Mouse (Mus musculus): ENCODE data around the gene Prodh2.

Prodh2 gene

DNA sequence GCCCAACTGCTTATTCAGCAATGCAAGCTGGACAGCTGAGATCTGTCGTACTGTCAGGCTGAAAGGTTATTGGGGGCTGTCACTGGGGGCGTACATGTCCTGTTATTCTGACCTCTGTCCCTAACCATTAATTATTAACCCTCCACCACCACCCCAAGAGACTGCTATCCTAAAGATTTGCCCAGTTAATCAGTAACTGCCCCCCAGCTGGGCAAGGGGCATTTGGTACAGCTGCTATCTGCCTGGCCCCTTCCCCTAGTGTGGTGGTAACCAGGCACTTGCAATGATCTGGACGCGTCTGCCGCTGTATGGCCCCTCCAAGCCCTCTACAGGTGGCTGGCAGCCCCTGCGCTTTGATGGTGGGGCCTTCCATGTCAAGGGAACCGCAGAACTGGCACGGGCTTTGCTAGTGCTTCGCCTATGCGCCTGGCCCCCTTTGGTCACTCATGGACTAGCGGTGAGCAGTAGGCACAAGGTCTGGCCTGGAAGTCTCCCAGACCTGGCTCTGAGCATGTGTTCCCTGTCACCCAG lies at the start of gene Prodh2:
Gene Prodh2 (plus strand): TSS at position 222 of the 531 bp plus-strand sequence.
- CTCF ChIA-PET = interaction anchor here (0.6 to 5.6 kb wide), 30 partner anchors 9 to 481 kb away, joined by 3 to 31 read pairs (median 4); partner anchors contain the start of genes Cox6b1 (in 2 of the 4) and Arhgap33 (in 1 of the 4)
- POLR2A ChIA-PET = interaction anchor here in 2 of 4 experiments (0.7 to 1.3 kb wide), 6 partner anchors 8 to 180 kb away, joined by 3 to 6 read pairs (median 4); no protein-coding TSS in a partner anchor

GRCm38 (mm10) chr7:30443696-30444095 lies 49.7 kb upstream of the Prodh2 start:
- CTCF ChIA-PET = interaction anchor here (0.7 to 2.8 kb wide), 12 partner anchors 9 to 417 kb away, joined by 3 to 13 read pairs (median 4); no protein-coding TSS in a partner anchor
- POLR2A ChIA-PET = interaction anchor here in 3 of 4 experiments (0.6 to 4.0 kb wide), 23 partner anchors 8 to 254 kb away, joined by 3 to 51 read pairs (median 4); partner anchors contain the start of genes Wdr62 (in 2 of the 3), Cox6b1 (in 1 of the 3), Hspb6 (in 1 of the 3) and Kirrel2 (in 1 of the 3)

DNA sequence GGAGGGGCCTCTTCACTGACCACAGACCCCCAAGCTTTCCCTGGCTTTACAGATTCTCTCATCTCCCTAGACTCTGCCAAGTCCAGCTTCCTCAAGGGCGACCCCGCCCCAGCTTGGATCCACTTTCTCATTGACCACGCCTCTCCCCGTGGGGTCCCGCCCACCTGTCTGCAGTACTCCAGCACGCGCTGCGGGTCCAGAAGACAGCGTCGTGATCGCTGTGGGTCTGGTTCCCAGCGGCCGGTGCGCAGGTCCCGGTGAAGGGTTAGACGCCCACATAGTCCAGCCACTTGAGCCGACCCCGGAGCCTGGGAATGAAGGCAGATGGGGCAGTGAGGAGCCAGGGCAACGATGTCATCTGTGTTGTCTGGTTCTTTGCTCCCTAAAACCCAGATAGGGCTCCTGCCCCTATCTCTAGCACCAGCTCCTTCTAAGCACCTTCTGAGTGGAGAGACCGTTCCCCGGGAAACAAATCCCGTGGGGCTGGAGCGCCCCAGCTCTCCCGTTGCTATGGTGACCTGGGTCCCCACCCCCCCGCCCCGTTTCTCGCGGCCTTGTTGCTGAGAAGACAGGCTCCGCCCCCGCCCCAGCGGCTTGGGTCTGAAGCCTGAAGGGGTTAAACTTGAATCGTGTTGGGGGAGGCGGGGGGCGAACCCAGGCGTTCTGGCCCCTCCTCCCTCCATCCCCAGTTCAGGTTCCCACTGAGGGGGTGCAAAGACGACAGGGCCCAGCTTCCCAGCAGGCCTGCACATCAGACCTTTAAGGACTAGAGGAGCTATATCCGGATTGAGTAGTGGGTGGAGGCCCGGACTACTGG lies 49.1 kb upstream of the Prodh2 start:
- ChIA-PET CTCF (interaction anchor here (0.5 to 2.8 kb wide), 26 partner anchors 8 to 500 kb away, joined by 3 to 13 read pairs (median 4); no protein-coding TSS in a partner anchor), POLR2A (interaction anchor here in 3 of 4 experiments (0.6 to 4.0 kb wide), 33 partner anchors 9 to 388 kb away, joined by 3 to 51 read pairs (median 4); partner anchors contain the start of genes Wdr62 (in 2 of the 3), Cox6b1 (in 1 of the 3), Haus5 (in 1 of the 3) and Hspb6 (in 1 of the 3))

DNA sequence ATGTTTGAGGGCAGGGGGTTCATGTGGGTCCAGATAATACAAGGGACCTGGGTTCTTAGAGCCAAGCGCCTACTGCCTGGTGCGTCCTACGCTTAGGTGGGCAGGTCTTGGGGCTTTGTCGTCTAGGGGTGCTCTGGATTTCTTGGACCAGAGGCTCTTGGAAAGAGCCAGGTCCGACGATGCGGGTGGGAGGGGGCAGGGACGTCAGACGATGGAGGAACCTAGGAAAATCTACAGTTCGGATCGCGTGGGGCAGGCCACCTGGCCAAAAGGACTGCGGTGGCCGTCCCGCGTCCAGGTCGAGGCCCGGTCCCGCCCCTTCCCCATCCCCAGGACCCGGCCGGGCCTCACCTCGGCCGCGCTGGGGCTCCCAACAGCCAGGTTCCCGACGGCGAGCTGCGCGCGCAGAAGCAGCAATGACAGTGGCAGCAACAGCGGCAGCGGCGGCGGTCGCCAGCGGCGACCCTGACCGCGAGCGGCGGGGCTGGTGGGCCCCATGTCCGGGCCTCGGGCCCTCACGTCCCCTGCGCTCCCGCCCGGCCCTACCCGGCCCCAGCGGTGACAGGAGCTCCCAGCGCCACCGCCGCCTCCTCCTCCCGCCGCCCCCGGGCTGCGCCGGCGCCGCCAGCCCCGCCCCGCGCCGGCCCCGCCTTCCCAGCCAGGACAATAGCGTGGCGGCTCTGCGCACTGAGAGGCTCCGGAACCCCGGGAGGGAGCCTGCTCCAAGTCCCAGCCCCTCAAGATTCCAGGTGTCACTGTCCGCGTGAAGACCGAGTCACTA lies 48.3 kb upstream of the Prodh2 start, which contains the start of gene Aplp1:
Gene Aplp1 (minus strand): TSS at position 565 of the 781 bp plus-strand sequence.
- ChIA-PET POLR2A (interaction anchor here (0.5 to 4.0 kb wide), 37 partner anchors 8 to 387 kb away, joined by 3 to 51 read pairs (median 4); partner anchors contain the start of genes Nphs1 (in 3 of the 4), Kirrel2 (in 2 of the 4), Wdr62 (in 2 of the 4) and Cox6b1 (in 1 of the 4)), CTCF (interaction anchor here in 3 of 4 experiments (0.5 to 2.8 kb wide), 26 partner anchors 9 to 501 kb away, joined by 3 to 13 read pairs (median 4); no protein-coding TSS in a partner anchor)

- ChIA-PET POLR2A (interaction anchor here in 3 of 4 experiments (0.6 to 1.0 kb wide), 3 partner anchors 13 to 41 kb away, joined by 3 to 7 read pairs (median 3); no protein-coding TSS in a partner anchor), CTCF (interaction anchor here in 1 of 4 experiments (0.6 kb wide), 1 partner anchor 309 kb away, joined by 4 read pairs; no protein-coding TSS in a partner anchor)
Measured at GRCm38 (mm10) chr7:30450241-30450640, 43.2 kb upstream of the Prodh2 start.

- POLR2A ChIA-PET = interaction anchor here in 2 of 4 experiments (0.8 to 5.8 kb wide), 9 partner anchors 9 to 154 kb away, joined by 3 to 51 read pairs (median 7); partner anchors contain the start of genes Aplp1 (in 2 of the 2) and E130208F15Rik (in 1 of the 2)
- CTCF ChIA-PET = interaction anchor here (0.5 to 1.6 kb wide), 9 partner anchors 8 to 264 kb away, joined by 3 to 10 read pairs (median 3); partner anchors contain the start of gene Aplp1 (in 1 of the 4)
Measured at GRCm38 (mm10) chr7:30453327-30453726, 40.1 kb upstream of the Prodh2 start.

- CTCF ChIA-PET = interaction anchor here (0.5 to 1.6 kb wide), 8 partner anchors 8 to 264 kb away, joined by 3 to 10 read pairs (median 4); partner anchors contain the start of gene Aplp1 (in 1 of the 4)
- POLR2A ChIA-PET = interaction anchor here in 3 of 4 experiments (0.8 to 5.8 kb wide), 12 partner anchors 9 to 154 kb away, joined by 3 to 51 read pairs (median 6); partner anchors contain the start of genes Aplp1 (in 2 of the 3) and E130208F15Rik (in 1 of the 3)
Measured at GRCm38 (mm10) chr7:30453766-30454165, 39.7 kb upstream of the Prodh2 start.

GRCm38 (mm10) chr7:30454259-30454658 lies 39.2 kb upstream of the Prodh2 start:
- ChIA-PET POLR2A (interaction anchor here in 3 of 4 experiments (0.8 to 5.8 kb wide), 11 partner anchors 9 to 155 kb away, joined by 3 to 51 read pairs (median 5); partner anchors contain the start of genes Aplp1 (in 2 of the 3) and E130208F15Rik (in 1 of the 3)), CTCF (interaction anchor here in 1 of 4 experiments (1.2 to 1.6 kb wide), 3 partner anchors 9 to 101 kb away, joined by 3 to 5 read pairs (median 4); partner anchors contain the start of gene Aplp1)

GRCm38 (mm10) chr7:30456487-30456886 lies 36.9 kb upstream of the Prodh2 start:
- ChIA-PET CTCF (interaction anchor here in 3 of 4 experiments (0.6 to 3.6 kb wide), 12 partner anchors 12 to 151 kb away, joined by 3 to 10 read pairs (median 5); no protein-coding TSS in a partner anchor), POLR2A (interaction anchor here (0.6 to 5.8 kb wide), 15 partner anchors 10 to 262 kb away, joined by 3 to 51 read pairs (median 4); partner anchors contain the start of genes Aplp1 (in 3 of the 4), Clip3 (in 1 of the 4), Cox6b1 (in 1 of the 4) and Thap8 (in 1 of the 4))

GRCm38 (mm10) chr7:30456911-30457628 lies 36.4 kb upstream of the Prodh2 start:
- POLR2A ChIA-PET = interaction anchor here (0.6 to 5.8 kb wide), 14 partner anchors 9 to 169 kb away, joined by 4 to 51 read pairs (median 5); partner anchors contain the start of genes Aplp1 (in 2 of the 4), Cox6b1 (in 1 of the 4) and E130208F15Rik (in 1 of the 4)
- CTCF ChIA-PET = interaction anchor here in 3 of 4 experiments (0.6 to 3.6 kb wide), 10 partner anchors 9 to 310 kb away, joined by 3 to 10 read pairs (median 4); no protein-coding TSS in a partner anchor

GRCm38 (mm10) chr7:30457629-30458330 lies 35.6 kb upstream of the Prodh2 start, which contains the start of the genes Kirrel2 and Nphs1:
Gene Kirrel2, minus strand, starts transcription at chr7:30457690.
Gene Nphs1, plus strand, starts transcription at chr7:30458315.
- ChIA-PET CTCF (interaction anchor here in 2 of 4 experiments (1.0 to 3.6 kb wide), 6 partner anchors 8 to 309 kb away, joined by 3 to 10 read pairs (median 4); no protein-coding TSS in a partner anchor), POLR2A (interaction anchor here (0.5 to 5.8 kb wide), 14 partner anchors 8 to 168 kb away, joined by 3 to 51 read pairs (median 4); partner anchors contain the start of genes Aplp1 (in 3 of the 4), Cox6b1 (in 1 of the 4) and E130208F15Rik (in 1 of the 4))

DNA sequence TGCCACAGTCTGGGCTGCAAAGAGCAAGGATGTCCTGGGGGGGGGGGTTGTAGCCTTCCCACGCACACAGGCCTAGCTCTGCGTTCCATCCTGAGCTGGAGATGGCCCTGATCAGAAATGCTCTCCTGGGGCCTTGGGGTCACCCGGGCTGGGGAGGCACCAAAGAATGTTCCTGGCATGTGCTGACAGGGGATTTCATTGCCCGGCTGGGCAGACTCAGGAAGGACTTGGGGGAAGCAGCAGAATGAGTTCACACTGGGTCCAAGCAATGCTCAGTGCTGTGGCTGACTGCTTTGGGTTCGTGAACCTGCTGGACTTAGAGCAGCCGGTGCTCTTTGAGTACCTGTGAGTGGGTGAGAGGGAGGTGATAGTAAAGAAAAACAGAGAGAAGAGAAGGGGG lies 33.9 kb upstream of the Prodh2 start:
- ChIA-PET POLR2A (interaction anchor here in 2 of 4 experiments (0.6 to 1.1 kb wide), 5 partner anchors 15 to 1562 kb away, joined by 3 to 5 read pairs (median 3); no protein-coding TSS in a partner anchor), CTCF (interaction anchor here in 2 of 4 experiments (0.6 to 1.5 kb wide), 4 partner anchors 12 to 127 kb away, joined by 3 to 5 read pairs (median 4); no protein-coding TSS in a partner anchor)

DNA sequence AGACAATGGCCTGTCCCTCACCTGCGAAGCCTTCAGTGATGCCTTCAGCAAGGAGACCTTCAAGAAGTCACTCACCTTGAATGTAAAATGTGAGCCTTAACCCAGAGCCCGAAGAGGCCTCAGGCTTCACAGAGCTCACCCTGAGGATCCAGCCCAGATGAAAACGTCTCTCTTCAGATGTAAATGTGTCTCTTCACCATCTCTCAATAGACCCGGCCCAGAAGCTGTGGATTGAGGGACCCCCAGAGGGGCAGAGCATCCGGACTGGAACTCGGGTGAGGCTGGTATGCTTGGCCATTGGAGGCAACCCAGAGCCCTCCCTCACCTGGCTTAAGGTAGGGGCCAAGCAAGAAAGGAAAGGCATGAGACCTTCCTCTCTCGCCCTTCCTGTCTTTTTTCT lies 29.9 kb upstream of the Prodh2 start:
- POLR2A ChIA-PET = interaction anchor here (0.5 to 2.2 kb wide), 12 partner anchors 8 to 183 kb away, joined by 3 to 9 read pairs (median 4); partner anchors contain the start of genes Aplp1 (in 1 of the 4) and Wdr62 (in 1 of the 4)

GRCm38 (mm10) chr7:30463996-30464395 lies 29.4 kb upstream of the Prodh2 start:
- CTCF ChIA-PET = interaction anchor here in 3 of 4 experiments (0.6 to 1.1 kb wide), 4 partner anchors 8 to 152 kb away, joined by 3 to 6 read pairs (median 3); no protein-coding TSS in a partner anchor

More for the DNA sequence above, 29.9 kb upstream of the Prodh2 start:
- CTCF ChIA-PET = interaction anchor here in 3 of 4 experiments (0.6 to 1.1 kb wide), 5 partner anchors 9 to 171 kb away, joined by 3 to 6 read pairs (median 3); no protein-coding TSS in a partner anchor

More at GRCm38 (mm10) chr7:30463996-30464395, 29.4 kb upstream of the Prodh2 start:
- POLR2A ChIA-PET = interaction anchor here (0.5 to 2.2 kb wide), 13 partner anchors 8 to 131 kb away, joined by 3 to 9 read pairs (median 5); partner anchors contain the start of gene Aplp1 (in 1 of the 4)
